7 mouse cellular contexts compared by ENCODE assay signal in genomic region chr11:95117030-95117429, GRCm38 (mm10). TPM values are rescaled to one million over a fixed set of nuclear protein-coding genes. Genes with fewer than 3 reads are reported as not detected.
DNase-seq lines count a peak whose midpoint lies in the region; ATAC-seq and TF ChIP-seq lines count a peak whose summit lies in the region.

No protein-coding gene starts in this region.

- WGBS in forebrain, postnatal 0 days = 5% methylated on average over 6 of the region's 6 CpGs
- 1% methylated on average over 6 of the region's 6 CpGs for WGBS in hindbrain, embryonic 14.5 days

- peak; percentile 99 for TF ChIP-seq CTCF in forebrain, postnatal 0 days (IDR thresholded peaks at IDR 0.05; ENCODE audit: low read depth)

- DNase-seq in T-cell, adult 2 months (ENCODE audit: low spot score) = peak; percentile 48
- DNase-seq in cerebellum, adult 11-12 months = peak; percentile 52
- DNase-seq in forebrain, postnatal 0 days = peak; percentile 92
- DNase-seq in hindbrain, embryonic 14.5 days (ENCODE audit: low spot score) = peak; percentile 92
- DNase-seq in layer of hippocampus, postnatal 25 days (ENCODE audit: extremely low spot score in 1 of 2, low spot score in 1 of 2) = peak; percentile 47 to 68
- DNase-seq in lung, postnatal 36 days = peak; percentile 82
- DNase-seq in right cerebral cortex, postnatal 14 days = peak; percentile 72

- no peak overlapping the region for H3K9ac ChIP-seq in forebrain, postnatal 0 days
- H3K9ac ChIP-seq in hindbrain, embryonic 14.5 days = no peak overlapping the region

- H3K9me3 ChIP-seq in forebrain, postnatal 0 days (ENCODE audit: low read length) = no peaks in the 10 kb centered on the region
- no peaks in the 10 kb centered on the region for H3K9me3 ChIP-seq in hindbrain, embryonic 14.5 days (ENCODE audit: control insufficient read depth, low read length)

- H3K27me3 ChIP-seq in forebrain, postnatal 0 days (ENCODE audit: insufficient read depth, low read length) = peaks cover 43% of the 10 kb centered on the region
- H3K27me3 ChIP-seq in hindbrain, embryonic 14.5 days (ENCODE audit: control insufficient read depth, insufficient read depth, low read length) = peaks cover 43% of the 10 kb centered on the region

- H3K4me1 ChIP-seq in forebrain, postnatal 0 days (ENCODE audit: insufficient read depth) = no peaks in the 10 kb centered on the region
- peaks cover 19% of the 10 kb centered on the region; the same call in 1 of the 2 replicates for H3K4me1 ChIP-seq in hindbrain, embryonic 14.5 days (replicated peaks; ENCODE audit: control insufficient read depth, insufficient read depth, low read length)

- ATAC-seq in forebrain, postnatal 0 days = peak; percentile 88
- ATAC-seq in hindbrain, embryonic 14.5 days (ENCODE audit: low FRiP score) = peak; percentile 61; the same call in 1 of the 2 replicates

- H3K4me2 ChIP-seq in forebrain, postnatal 0 days (ENCODE audit: low read depth) = no peak overlapping the region
- H3K4me2 ChIP-seq in hindbrain, embryonic 14.5 days (replicated peaks) = no peak overlapping the region

- no peak overlapping the region for H3K4me3 ChIP-seq in forebrain, postnatal 0 days (ENCODE audit: low read depth, low read length)
- no peak overlapping the region for H3K4me3 ChIP-seq in hindbrain, embryonic 14.5 days (replicated peaks; ENCODE audit: low read length)

- H3K27ac ChIP-seq in forebrain, postnatal 0 days (ENCODE audit: low read depth, low read length) = no peak overlapping the region
- H3K27ac ChIP-seq in hindbrain, embryonic 14.5 days = no peak overlapping the region

- no peaks in the 10 kb centered on the region for H3K36me3 ChIP-seq in forebrain, postnatal 0 days (ENCODE audit: insufficient read depth)
- H3K36me3 ChIP-seq in hindbrain, embryonic 14.5 days (replicated peaks; ENCODE audit: control insufficient read depth, insufficient read depth) = no peaks in the 10 kb centered on the region

RNA-seq across cellular contexts. Expression of gene Dlx3, which starts 2.9 kb away (rescaled TPM):
- 0.14 TPM in 1 of 2 replicates, not detected in the other for total RNA-seq in forebrain, postnatal 0 days (2014; rRNA removed)
- not detected in 2 replicates for polyA plus RNA-seq in forebrain, postnatal 0 days (2015; fragmentation: Nextera tagmentation; extraction: Ambion mirVana)
- 0.07 and 0.27 TPM in 2 replicates for polyA plus RNA-seq in hindbrain, embryonic 14.5 days (2014; fragmentation: Nextera tagmentation; extraction: Ambion mirVana)
- not detected for total RNA-seq in layer of hippocampus, postnatal 25 days (2021)

RNA-seq across cellular contexts. Expression of gene Dlx4, which starts 29.0 kb away (rescaled TPM):
- 0.15 TPM in 1 of 2 replicates, not detected in the other for total RNA-seq in forebrain, postnatal 0 days (2014; rRNA removed)
- 0.49 and 0.82 TPM in 2 replicates for polyA plus RNA-seq in forebrain, postnatal 0 days (2015; fragmentation: Nextera tagmentation; extraction: Ambion mirVana)
- polyA plus RNA-seq in hindbrain, embryonic 14.5 days (2014; fragmentation: Nextera tagmentation; extraction: Ambion mirVana) = not detected in 2 replicates
- not detected for total RNA-seq in layer of hippocampus, postnatal 25 days (2021)

RNA-seq across cellular contexts. Expression of gene Itga3, which starts 40.4 kb away (rescaled TPM):
- 12.3 and 23.5 TPM in 2 replicates for total RNA-seq in forebrain, postnatal 0 days (2014; rRNA removed)
- polyA plus RNA-seq in forebrain, postnatal 0 days (2015; fragmentation: Nextera tagmentation; extraction: Ambion mirVana) = 5.2 and 7.4 TPM in 2 replicates
- 15.6 and 16.9 TPM in 2 replicates for polyA plus RNA-seq in hindbrain, embryonic 14.5 days (2014; fragmentation: Nextera tagmentation; extraction: Ambion mirVana)
- total RNA-seq in layer of hippocampus, postnatal 25 days (2021) = 10 to 100 TPM; 11.7 to 15.6 TPM
